Mouse (Mus musculus): ENCODE data around the gene Ptpro. TPM values are rescaled to one million over a fixed set of nuclear protein-coding genes. Genes with fewer than 3 reads are reported as not detected.
"Not testable (repeated sequence)": the region's sequence is repeated elsewhere in the genome, so short reads cannot be mapped to it uniquely, and the experiment has no call there.

The Ptpro gene
- polyA plus RNA-seq, 1 experiment from 2014 or later, result 1.1 TPM

DNA sequence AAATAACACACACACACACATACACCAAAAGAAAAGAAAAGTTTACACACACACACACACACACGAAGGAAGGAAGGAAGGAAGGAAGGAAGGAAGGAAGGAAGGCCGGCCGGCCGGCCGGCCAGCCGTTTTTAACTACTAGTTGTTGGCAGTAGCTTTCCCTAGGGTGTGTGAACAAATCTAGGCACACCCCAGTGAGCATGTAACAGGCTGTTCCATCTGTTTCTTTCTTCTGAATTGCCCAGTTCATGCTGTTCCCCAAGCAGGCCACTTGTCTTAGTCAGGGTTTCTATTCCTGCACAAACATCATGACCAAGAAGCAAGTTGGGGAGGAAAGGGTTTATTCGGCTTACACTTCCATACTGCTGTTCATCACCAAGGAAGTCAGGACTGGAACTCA, 194.0 kb downstream of the Ptpro start:
- not testable (repeated sequence) for DNase-seq (ENCODE audit: low spot score)

DNA sequence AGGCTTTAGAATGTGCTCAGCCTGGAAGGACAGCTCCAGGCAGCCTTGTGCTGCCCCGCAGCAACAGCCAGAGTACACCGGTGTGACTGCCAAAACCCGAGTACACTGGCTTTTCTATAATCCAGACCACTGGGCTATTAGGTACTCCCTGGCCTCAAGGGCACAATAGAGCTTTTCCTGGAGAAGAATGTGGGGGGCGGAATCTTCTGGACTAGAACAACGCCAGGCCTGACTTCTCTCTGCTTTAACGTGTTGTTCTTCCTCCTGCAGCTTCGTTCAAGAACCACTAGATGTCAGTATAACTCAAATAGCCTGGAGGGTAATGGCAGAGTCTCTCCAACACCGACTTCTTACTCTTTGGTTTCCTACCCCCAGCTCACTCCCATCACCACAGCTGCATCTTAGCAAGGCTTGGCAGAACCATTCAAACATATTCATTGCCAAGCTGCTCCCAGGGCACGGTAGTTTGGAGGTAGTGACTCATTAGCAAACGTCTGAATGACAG, 203.5 kb downstream of the Ptpro start:
- peak; percentile 50 for DNase-seq (ENCODE audit: low spot score)

DNA sequence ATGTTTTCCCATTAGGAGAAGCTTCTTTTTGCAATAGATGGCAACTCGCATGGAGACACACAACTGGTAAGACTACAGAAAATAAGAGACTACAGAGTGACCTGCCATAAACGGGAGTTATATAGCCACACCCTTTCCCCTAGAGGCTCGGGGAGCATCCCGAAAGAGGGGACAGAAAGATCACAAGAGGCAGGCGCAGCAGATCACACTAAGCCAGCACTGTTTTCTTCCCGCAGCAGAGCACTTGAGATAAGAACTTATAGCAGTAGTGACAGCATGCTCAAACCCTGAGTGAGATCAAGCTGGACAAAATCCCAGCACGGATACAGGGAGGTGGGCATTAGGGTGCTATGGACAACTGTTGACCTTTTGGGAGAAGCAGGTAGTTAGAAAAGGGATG, 203.9 kb downstream of the Ptpro start:
- DNase-seq (ENCODE audit: low spot score), result no peak

DNA sequence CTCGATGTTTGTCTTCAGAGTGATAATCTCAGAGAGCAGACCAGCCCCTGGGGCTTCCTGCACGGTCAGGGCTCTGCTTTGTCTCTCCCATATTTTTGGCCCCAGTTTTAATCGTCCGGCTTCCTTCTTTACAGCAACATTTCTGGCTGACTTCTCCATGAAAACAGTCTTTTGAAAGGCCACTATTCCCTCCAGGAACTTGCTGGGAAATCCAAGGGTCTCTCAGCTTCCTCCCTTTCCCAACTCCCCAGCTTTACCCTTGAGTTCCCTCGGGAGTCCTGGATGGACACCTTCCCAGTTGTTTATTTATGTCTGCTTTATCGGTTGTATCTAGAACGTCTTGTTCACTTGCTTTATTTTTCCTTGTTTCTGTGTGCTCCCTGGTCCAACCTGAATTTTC, 205.1 kb downstream of the Ptpro start:
- no peak for DNase-seq (ENCODE audit: low spot score)

DNA sequence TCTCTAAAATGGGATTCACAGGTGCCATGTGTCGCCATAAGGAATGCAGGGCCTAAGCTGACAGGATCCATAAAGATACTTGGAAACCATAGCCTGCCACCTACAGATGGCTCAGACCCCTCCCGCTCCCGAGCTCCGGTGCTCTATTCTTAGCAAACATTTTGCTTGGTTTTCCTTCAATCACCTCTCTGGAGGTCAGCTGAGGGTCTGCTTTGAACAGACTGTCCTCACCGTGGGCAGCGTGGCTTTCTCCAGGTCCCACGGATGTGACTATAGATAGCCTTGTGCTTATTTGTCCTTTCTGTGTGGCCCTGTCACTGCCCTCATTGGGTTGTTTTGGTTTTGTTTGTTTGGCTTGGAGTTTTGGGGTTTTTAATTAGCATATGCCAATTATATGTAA, 206.0 kb downstream of the Ptpro start:
- DNase-seq (ENCODE audit: low spot score), result no peak

DNA sequence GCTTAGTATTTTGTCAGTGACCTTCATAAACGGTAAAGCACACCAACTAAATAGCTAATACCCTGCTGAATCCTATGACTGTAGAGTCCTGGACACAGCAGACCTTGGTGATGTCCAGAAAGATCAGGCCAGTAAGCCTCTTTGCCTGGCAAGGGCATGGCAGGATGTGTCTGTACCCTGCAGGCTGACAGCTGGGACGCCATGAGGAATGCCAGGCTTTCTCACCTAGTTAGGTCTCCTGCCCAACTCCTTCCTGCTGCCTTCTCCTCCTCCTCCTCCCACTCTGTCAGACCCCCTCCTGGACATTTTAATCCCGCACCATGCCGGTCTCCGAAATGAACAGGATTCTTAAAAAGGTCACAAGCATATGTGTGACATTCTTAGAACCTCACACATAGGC, 211.7 kb downstream of the Ptpro start:
- DNase-seq (ENCODE audit: low spot score), result no peak

DNA sequence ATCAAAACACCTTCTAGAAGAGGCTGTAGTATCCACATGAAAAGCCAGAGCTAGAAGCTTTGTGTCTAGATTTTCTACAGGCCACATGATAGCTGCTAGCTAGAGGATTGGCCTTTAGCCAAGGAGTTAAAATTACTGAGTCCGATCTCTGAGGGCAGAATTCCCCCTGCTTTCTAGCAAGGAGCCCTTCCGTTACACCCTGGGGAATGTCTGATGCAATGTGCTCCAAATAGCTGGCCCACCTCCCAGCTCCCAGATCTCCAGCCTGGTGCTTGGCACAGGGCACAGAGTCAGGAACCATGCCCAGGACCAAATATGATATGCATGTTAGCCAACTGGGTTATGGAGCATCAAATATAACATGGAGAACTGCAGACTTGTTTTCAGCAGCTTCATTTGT, 213.1 kb downstream of the Ptpro start:
- DNase-seq (ENCODE audit: low spot score), result no peak

DNA sequence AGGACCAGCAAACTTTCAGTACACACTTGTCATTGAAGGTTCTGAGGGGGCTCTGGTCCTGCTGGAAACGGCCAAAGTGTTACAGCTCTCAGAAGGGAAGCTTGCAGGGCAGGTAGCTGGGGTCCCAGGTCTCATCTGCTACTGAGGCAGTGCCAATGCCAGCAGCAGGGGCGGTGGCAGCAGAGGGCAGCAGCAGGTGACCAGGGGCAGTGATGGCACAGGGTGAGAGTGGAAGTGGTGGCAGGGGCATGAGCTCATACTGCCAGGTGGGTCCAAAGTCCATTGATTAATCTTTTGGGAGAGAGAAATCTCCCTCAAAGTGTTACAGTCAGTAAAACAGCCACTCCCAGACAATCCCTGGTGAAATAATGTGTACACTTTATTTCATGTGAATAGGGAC, 214.1 kb downstream of the Ptpro start:
- no peak for DNase-seq (ENCODE audit: low spot score)

DNA sequence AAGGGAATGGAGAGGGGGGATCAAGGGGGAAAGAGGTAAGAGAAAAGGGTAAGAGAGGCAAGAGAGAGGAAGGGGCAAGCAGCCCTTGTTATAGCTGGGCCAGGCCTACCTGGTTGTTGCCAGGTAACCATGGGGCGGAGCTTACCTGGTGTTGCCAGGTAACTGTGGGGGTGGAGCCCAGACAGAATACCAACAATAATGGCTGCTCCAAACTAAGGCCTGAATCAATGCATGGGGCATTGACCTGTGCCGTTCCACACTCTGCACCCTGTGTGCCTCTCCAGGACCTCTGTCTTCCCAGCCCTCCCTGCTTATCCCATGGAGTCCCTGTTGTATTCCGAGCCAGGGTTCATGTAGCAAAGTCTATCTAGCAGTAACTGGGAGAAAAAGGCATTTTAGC, 215.6 kb downstream of the Ptpro start:
- DNase-seq (ENCODE audit: low spot score), result no peak

DNA sequence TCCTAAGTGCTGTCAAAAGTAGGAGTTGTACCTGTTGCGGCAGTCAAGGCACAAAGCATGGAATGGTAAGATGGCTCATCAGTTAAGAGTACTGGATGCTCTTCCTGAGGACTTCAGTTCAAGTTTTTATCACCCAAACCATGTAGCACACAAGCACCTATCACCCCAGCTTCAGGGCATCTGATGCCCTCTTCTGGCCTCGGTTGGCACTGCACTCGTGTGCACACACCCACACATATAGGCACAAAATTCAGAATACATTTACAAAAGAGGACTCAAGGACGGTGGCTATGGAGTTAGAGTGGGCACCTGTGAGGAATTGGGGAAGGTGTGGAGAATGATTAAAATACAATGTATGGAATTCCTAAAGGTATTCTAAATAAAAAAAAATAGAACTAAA, 217.4 kb downstream of the Ptpro start:
- DNase-seq (ENCODE audit: low spot score), result no peak

DNA sequence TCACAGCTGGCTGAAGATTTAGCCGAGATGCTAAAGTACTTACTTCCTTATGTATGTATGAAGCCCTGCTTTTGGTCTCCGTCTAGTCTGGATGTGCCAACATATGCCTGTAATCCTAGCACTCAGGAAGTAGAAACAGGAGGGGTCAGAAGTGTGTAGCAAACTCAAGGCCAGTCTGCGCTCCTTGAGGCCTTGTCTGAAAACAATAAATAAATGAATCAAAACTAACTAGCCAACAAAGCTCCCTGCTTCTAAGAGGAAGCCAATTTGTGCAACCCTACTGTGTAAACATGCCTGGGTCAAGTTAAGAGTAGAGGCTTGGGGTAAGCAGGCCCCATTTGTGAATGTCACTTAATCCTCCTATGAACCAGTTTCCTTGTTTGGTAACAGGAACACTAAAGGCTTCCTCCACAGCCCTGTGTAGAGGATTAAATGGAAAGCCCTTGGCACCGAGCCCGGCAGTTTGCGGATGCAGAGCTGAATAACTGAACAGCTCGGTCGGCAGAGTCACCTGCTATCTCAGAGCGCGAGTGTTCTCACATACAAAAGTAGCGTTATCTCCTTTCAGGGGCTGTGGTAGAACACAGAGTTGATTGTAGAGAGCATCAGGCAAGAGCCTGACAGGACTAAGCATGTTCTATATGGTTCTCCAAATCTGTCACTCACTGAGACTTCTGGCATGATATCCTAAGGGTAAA, 218.9 kb downstream of the Ptpro start:
- no peak for DNase-seq (ENCODE audit: low spot score)

DNA sequence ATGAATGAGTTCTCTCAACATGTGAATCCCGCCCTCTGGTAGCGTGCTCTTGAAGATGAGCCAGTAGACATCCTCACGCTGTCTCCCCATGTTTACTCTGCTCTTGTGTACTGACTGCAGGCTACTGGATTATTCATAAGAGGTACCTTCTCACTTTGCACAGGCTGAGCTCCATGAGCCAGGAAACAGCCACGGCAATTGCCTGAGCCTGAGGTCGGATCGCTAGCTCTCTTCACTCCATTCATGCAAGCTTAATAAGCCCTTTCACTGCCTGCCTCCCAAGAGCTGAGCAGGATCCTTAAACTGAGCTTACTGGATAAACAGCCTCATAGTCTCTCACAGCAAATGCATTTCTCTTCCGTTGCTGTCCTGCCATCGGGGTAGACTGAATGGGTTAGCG, 220.0 kb downstream of the Ptpro start:
- no peak for DNase-seq (ENCODE audit: low spot score)

DNA sequence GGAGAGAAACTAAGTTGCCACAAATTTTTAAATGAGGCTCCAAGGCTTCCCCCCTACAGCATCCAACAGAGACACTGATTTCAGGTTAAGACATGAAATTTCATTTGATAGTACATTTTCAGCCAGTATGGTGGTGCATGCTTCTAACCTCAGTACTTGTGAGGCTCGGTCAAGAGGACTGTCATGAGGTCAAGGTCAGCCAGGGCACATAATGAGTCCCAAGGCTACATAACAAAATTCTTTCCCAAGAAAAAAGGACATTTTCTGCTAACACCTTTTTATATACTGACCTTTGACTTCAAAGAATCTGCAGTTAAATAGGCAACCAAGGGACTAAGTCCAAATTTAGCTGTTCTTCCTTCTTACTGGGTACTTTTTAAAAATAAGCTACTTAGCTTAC, 221.3 kb downstream of the Ptpro start:
- DNase-seq (ENCODE audit: low spot score), result no peak

DNA sequence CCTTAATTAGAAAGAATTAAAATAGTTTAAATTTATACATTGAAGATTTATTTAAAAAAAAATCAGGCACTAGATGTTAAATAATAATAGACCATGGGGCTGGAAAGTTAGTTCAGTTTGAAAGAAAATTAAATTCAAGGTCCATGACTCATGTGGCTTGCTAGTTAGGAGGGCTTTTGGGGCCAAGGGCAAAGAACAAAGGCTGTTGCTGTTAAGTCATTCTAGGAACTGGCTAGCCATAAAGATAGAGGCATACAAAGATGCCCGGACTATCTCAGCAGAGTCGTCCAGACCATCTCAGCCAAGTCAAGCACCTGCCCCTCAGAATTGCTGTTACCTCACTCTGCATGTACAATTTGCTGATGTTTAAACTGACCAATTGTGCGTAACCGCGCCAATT, 223.6 kb downstream of the Ptpro start:
- DNase-seq (ENCODE audit: low spot score), result not testable (repeated sequence)

DNA sequence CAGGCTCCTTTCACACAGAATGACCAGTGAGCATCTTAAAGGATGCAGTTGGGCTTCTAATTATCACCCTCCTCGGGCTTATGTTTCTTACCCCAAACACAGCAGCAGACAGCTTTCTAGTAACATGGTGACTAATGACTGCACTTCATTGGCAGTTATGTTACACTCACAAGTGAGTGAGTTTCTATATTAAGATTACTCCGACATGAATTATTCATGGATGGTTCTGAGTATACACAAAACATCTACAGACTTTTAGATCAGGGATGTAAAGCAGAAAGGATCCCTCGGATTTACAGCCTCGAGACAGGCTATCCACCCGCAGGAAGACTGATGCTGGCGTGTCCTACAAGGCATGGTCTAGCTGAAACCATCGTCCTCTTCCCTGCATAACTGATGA, 230.8 kb downstream of the Ptpro start:
- no peak for DNase-seq (ENCODE audit: low spot score)

DNA sequence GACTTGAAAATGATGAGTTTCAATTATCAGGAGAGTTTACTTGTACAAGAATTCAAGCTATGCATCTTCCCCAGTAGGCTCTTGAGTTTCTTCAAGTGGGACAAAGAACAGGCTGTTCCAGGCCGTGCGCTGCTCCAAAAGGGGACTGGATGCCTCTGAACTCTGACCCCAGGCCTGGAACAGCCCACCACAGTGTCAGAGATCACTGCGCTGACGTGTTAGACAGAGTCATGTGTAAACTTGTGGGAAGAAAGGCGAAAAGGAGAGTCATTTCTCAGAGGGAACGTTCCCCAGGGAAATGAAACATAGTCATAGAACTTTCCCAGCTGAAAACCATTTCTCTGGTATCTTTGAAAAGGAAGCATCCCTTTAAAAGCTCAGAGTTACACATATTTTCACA, 235.3 kb downstream of the Ptpro start:
- DNase-seq (ENCODE audit: low spot score), result no peak

DNA sequence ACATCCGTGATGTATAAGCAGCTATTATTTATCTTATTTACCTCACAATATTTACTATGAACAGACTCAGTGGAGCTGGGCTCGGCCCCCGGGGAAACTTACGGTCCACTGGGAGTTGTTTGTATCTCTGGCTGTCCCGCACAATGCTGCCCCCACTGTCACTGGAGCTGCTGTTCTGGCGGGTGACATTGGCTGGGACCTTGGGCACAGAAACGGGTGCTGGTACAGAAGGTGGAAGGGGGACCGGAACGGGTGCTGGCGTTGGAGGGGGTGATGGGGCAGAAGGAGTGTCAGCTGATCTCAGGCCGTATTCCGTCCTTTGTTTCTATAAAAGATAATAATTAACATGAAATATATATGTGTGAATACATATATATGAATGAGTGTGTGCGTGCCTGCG, 238.0 kb downstream of the Ptpro start:
- no peak for DNase-seq (ENCODE audit: low spot score)

DNA sequence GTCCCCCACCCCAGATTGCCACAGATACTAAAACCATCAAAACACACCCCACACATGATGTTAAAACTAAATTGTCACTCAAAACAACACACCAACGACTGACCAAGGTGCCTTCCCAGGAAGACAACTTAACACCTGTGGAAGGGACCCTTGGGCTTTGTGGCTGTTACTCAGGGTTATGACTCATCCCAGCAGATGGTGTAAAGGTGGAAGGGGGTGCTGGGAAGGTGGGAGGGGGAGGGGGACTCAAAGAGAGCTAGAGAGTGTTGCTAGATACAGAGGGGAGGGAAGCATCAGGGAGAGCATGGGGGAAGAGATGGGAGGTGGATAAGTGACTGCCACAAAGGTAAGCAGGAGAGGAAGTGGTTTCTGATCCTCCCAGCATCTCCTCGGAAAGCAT, 239.5 kb downstream of the Ptpro start:
- peak; percentile 10 for DNase-seq (ENCODE audit: low spot score)

DNA sequence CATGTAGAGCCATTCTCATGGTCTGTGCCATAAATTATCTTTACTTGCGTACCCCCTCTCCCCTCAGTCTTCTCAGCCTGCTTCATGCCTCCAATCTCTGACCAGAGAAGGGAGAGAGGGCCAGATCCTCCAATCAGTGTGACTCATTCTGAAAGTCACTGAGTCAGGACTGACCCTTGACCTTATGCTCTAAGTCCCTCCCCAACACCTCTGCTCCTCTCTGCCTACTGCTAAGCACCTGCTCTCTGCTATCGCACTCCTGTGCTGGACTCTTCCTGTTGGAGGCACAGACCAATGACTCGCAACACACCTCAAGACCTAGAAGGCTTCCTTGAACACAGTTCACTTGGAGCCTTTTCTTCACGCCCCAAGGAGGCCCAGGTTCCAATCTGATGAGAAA, 240.5 kb downstream of the Ptpro start:
- no peak for DNase-seq (ENCODE audit: low spot score)

DNA sequence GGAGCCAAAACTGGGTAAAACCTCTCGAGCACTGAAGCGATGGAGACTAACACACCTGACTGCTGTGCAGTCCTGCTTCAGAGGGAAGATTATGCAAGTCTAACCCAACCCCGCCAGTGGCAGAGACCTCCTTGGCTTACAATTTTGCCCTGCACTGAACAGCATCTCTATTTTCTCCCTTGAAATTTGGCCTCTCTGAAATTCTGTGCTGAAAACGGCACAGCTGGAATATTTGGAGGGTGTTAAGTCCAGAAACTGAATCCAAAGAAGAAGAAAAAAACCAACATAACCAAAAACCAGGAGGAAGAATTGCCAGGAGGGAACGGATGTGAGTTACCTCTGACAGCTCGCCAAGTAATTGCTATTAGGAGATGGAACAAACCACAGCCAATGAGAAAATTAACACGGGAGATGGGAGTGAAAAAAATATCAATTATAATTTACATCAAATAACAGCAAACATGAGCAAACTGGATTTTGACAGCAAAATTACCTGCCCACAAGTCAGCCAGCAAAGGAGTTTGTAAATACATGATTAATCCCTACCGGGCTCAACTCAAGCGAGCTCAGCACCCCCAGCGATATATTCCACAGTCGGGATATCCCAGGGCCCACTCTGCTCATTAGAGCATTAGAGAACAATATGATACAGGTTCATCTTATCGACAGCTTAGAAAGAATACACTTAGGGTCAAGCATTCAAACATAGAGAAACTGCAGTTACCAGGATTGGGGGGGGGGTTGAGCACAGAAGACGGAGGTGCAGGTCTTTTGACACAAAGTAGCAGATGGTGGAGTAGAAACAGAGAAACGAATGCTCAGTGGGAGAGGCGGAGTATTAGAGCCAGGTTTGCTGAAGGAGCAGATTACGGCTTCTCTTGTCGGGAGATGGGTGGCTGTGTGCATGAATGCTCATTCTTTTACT, 241.4 kb downstream of the Ptpro start:
- no peak for DNase-seq (ENCODE audit: low spot score)

DNA sequence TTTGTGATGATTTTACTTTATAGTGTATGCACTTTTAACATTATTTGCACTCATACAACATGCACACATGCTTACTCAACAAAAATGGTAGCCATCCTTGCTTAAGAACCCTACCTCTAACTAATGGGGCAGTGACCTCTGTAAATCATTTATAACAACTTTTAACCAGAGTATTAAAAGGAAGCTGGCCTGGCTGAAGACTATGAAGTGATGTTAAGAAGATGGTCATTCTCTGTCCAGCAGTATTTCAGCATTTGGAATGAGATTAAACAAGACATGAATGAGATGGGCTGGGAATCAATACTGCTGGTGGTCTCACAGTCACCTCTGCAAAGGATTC, 242.0 kb downstream of the Ptpro start:
- no peak for DNase-seq (ENCODE audit: low spot score)

DNA sequence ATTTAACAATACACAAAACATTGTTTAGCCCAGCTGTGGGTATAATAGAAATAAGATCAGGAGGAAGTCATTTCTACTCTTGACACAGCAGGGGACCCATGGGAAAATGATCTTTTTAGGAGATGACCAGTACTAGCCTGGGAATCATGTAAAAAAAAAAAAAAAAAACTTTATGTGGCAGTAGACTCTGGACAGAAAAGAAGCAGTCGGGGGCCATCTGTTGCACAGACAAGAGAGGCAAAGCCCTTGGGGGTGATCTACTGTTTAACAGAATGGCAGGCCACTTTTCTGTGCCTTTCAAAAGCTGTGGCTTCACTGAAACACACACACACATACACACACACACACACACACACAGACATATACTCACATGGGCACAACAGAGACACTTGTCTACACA, 242.7 kb downstream of the Ptpro start:
- DNase-seq (ENCODE audit: low spot score), result no peak

DNA sequence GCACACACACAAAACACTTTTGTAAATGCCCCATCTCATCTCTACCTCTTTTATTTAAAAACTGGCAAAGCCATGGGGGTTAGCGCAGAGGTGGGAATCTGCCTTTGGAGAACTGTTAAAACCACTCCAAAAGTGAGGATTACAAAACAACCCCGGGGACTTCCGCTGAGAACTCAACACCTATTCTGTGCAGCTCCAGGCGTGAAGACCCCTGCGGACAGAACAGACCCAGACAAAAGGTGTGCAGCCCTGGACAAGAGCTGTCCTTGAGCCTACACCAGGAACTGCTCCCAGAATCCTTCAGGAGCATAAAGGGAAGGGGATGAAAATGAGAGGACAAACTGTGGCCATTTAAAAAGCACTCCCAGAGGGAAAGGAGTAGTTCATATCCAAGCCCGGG, 243.1 kb downstream of the Ptpro start:
- DNase-seq (ENCODE audit: low spot score), result no peak
